Mouse (Mus musculus): Measurements from ENCODE around the gene Lmna. TPM values are rescaled to one million over a fixed set of nuclear protein-coding genes. Genes with fewer than 3 reads are reported as not detected.

Gene Lmna
- polyA plus RNA-seq, 1 experiment from 2014 or later = 96.0 TPM

GRCm38 (mm10) chr3:88435515-88435914, 74.2 kb downstream of the Lmna start:
- DNase-seq (ENCODE audit: low spot score) (no peak), ATAC-seq (replicated peaks; ENCODE audit: low FRiP score, low TSS enrichment, low read depth) (no peak)
- no peaks in the 10 kb centered on the region for H3K36me3 ChIP-seq (ENCODE audit: control insufficient read depth, insufficient read depth, low read length)
- H3K27ac ChIP-seq (ENCODE audit: low read depth) = no peak overlapping the region
- H3K4me2 ChIP-seq (ENCODE audit: low read length) = no peak overlapping the region
- no peak overlapping the region for H3K9ac ChIP-seq (ENCODE audit: low read length)
- 63% methylated on average over 10 of the region's 10 CpGs for WGBS
- no peaks in the 10 kb centered on the region for H3K27me3 ChIP-seq (replicated peaks; ENCODE audit: control insufficient read depth, insufficient read depth, low read length)
- no peak overlapping the region for H3K4me3 ChIP-seq (ENCODE audit: low read depth, low read length)
- H3K4me1 ChIP-seq (replicated peaks; ENCODE audit: control insufficient read depth, insufficient read depth, low read length) = peaks cover 6% of the 10 kb centered on the region; the same call in 1 of the 2 replicates
- H3K9me3 ChIP-seq (ENCODE audit: control insufficient read depth, low read length) = no peaks in the 10 kb centered on the region

MicroRNAs encoded within 50 kb of the gene (microRNA counts, 519-probe panel; counts per million panel counts)
- not detected for microRNA mmu-miR-1905

Small RNA genes lying within 50 kb of the gene (microRNA-seq; reads per million reads assigned to microRNA genes)
- not detected for gene Mir1905
- gene Mir7011 = not detected

Other genes starting within 250 kb of the Lmna start
- 0.28 and 0.89 TPM in 2 replicates for gene Gm38392, start 222.7 kb downstream of the Lmna start, polyA plus RNA-seq (2014; fragmentation: Nextera tagmentation; extraction: Ambion mirVana)
- gene Tsacc, start 213.0 kb downstream of the Lmna start, polyA plus RNA-seq (2014; fragmentation: Nextera tagmentation; extraction: Ambion mirVana) = 13.3 TPM in 2 replicates
- 566 and 608 TPM in 2 replicates for gene Cct3, start 212.8 kb downstream of the Lmna start, polyA plus RNA-seq (2014; fragmentation: Nextera tagmentation; extraction: Ambion mirVana)
- gene Glmp, start 184.9 kb downstream of the Lmna start, polyA plus RNA-seq (2014; fragmentation: Nextera tagmentation; extraction: Ambion mirVana) = 140 and 161 TPM in 2 replicates
- gene Tmem79, start 173.8 kb downstream of the Lmna start, polyA plus RNA-seq (2014; fragmentation: Nextera tagmentation; extraction: Ambion mirVana) = 17.1 and 17.3 TPM in 2 replicates
- gene Smg5, start 173.7 kb downstream of the Lmna start, polyA plus RNA-seq (2014; fragmentation: Nextera tagmentation; extraction: Ambion mirVana) = 39.4 and 40.1 TPM in 2 replicates
- 1.5 and 2.4 TPM in 2 replicates for gene Paqr6, start 145.4 kb downstream of the Lmna start, polyA plus RNA-seq (2014; fragmentation: Nextera tagmentation; extraction: Ambion mirVana)
- gene Bglap3, start 137.2 kb downstream of the Lmna start, polyA plus RNA-seq (2014; fragmentation: Nextera tagmentation; extraction: Ambion mirVana) = 0.28 and 0.30 TPM in 2 replicates
- gene Bglap2, start 131.3 kb downstream of the Lmna start, polyA plus RNA-seq (2014; fragmentation: Nextera tagmentation; extraction: Ambion mirVana) = not detected in 2 replicates
- 0.64 TPM in 1 of 2 replicates, not detected in the other for gene Bglap, start 125.5 kb downstream of the Lmna start, polyA plus RNA-seq (2014; fragmentation: Nextera tagmentation; extraction: Ambion mirVana)
- gene Pmf1, start 99.6 kb downstream of the Lmna start, polyA plus RNA-seq (2014; fragmentation: Nextera tagmentation; extraction: Ambion mirVana) = 150 and 154 TPM in 2 replicates
- 19.7 and 20.1 TPM in 2 replicates for gene Slc25a44, start 84.8 kb downstream of the Lmna start, polyA plus RNA-seq (2014; fragmentation: Nextera tagmentation; extraction: Ambion mirVana)
- 11.1 and 13.3 TPM in 2 replicates for gene Sema4a, start 48.8 kb downstream of the Lmna start, polyA plus RNA-seq (2014; fragmentation: Nextera tagmentation; extraction: Ambion mirVana)
- 19.8 and 23.8 TPM in 2 replicates for gene Mex3a, start 22.4 kb upstream of the Lmna start, polyA plus RNA-seq (2014; fragmentation: Nextera tagmentation; extraction: Ambion mirVana)
- 55.6 and 56.9 TPM in 2 replicates for gene Rab25, start 38.3 kb upstream of the Lmna start, polyA plus RNA-seq (2014; fragmentation: Nextera tagmentation; extraction: Ambion mirVana)
- gene Lamtor2, start 43.1 kb upstream of the Lmna start, polyA plus RNA-seq (2014; fragmentation: Nextera tagmentation; extraction: Ambion mirVana) = 98.9 and 102 TPM in 2 replicates
- 59.0 and 60.8 TPM in 2 replicates for gene Ubqln4, start 43.8 kb upstream of the Lmna start, polyA plus RNA-seq (2014; fragmentation: Nextera tagmentation; extraction: Ambion mirVana)
- 290 and 316 TPM in 2 replicates for gene Ssr2, start 65.9 kb upstream of the Lmna start, polyA plus RNA-seq (2014; fragmentation: Nextera tagmentation; extraction: Ambion mirVana)
- gene Arhgef2, start 96.0 kb upstream of the Lmna start, polyA plus RNA-seq (2014; fragmentation: Nextera tagmentation; extraction: Ambion mirVana) = 87.0 and 98.4 TPM in 2 replicates
- gene Rxfp4, start 143.2 kb upstream of the Lmna start, polyA plus RNA-seq (2014; fragmentation: Nextera tagmentation; extraction: Ambion mirVana) = not detected in 2 replicates
- 78.9 and 87.9 TPM in 2 replicates for gene Khdc4, start 175.8 kb upstream of the Lmna start, polyA plus RNA-seq (2014; fragmentation: Nextera tagmentation; extraction: Ambion mirVana)
- gene Rit1, start 206.9 kb upstream of the Lmna start, polyA plus RNA-seq (2014; fragmentation: Nextera tagmentation; extraction: Ambion mirVana) = 56.4 and 62.1 TPM in 2 replicates